Mouse (Mus musculus): Measurements from ENCODE around the gene Siglecg.
A peak's percentile ranks its signal among the peaks of the same experiment; 100 is the strongest.

The Siglecg gene

DNA sequence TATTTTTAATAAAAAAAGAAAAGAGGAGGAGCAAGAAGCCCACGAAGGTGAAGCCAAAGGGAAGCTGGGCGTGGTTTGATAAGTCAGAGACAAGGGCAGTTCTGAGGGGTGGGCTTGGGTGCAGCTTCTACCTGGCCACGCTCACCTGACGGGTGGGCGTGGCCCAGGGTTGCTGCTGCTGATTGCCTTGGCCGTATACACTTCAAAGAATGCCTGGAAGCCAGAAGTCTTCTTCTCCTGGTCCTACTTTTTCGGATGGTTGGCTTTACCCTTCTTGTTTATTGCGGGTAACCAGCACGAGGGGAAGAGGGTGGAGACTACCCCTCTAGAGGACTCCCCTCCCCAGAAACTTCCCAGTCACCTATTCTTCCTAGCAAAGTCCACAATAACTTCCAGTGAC, 34.7 kb downstream of the Siglecg start:
- no peak for DNase-seq (ENCODE audit: low spot score)

- DNase-seq (ENCODE audit: low spot score), result peak; percentile 76
These were observed 35.3 kb downstream of the Siglecg start for GRCm38 (mm10) chr7:43443126-43443916.

- DNase-seq (ENCODE audit: low spot score), result peak; percentile 97
These were observed 35.9 kb downstream of the Siglecg start, which contains the start of the genes Etfb and Gm45233 for GRCm38 (mm10) chr7:43443917-43444293. Etfb (plus strand) TSS chr7:43444083. Gm45233 (plus strand) TSS chr7:43444128.

DNA sequence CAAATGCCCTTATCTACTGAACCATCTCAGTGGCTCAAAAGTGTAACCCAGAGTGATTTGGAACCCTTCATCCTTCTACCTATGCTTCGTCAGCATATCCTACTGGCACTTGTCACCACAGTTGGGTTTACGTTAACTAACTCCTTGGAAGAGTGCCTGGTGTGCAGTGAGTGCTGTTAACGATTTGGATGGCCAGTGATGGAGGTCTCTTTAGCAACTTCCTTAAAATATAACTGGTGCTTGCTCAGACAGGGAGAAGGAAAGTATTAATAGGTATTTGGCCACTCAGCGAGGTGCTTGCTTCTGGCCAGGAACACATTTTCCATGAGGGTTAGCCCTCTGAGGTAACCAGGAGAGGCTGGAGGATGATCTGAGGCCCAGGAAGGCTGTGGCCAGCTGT, 39.8 kb downstream of the Siglecg start:
- DNase-seq (ENCODE audit: low spot score), result no peak

DNA sequence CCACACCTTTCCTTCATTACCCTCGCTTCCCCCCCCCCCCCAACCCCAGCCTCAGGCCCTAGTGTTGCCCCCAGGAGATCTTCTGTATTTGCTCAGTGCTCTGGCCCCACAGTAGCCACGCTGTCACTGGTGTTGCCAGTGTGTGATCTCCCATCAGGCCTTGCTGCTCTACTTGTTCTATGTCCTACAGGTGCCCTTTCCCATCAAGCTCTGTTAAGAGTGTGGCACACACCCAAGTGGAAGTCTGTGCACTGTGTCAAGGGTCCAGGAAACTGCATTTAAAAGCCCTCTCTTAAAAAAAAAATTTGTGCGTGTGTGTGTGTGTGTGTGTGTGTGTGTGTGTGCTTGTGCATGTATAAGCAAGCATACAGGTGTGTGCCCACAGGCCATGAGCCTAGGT, 40.2 kb downstream of the Siglecg start:
- DNase-seq (ENCODE audit: low spot score), result no peak

DNA sequence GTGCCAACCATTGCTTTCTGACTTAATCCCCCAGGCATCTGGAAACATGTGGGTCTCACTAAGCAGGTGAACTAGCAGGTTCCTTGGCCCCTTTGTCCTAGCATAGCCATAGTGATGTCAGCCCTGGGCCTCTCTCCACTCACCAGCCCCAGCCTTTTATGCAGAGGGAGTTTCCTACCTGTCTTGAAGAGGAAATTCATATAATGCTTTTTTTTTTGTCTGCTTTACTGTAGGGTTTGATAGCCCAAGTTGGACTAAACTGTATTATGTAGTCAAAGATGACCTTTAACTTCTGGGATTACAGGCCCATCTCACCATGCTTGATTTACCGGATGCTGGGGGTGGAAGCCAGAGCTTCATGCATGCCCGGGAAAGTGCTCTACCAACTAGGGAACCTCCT, 41.8 kb downstream of the Siglecg start:
- no peak for DNase-seq (ENCODE audit: low spot score)

GRCm38 (mm10) chr7:43451726-43452125, 43.7 kb downstream of the Siglecg start:
- no peak for DNase-seq (ENCODE audit: low spot score)

DNA sequence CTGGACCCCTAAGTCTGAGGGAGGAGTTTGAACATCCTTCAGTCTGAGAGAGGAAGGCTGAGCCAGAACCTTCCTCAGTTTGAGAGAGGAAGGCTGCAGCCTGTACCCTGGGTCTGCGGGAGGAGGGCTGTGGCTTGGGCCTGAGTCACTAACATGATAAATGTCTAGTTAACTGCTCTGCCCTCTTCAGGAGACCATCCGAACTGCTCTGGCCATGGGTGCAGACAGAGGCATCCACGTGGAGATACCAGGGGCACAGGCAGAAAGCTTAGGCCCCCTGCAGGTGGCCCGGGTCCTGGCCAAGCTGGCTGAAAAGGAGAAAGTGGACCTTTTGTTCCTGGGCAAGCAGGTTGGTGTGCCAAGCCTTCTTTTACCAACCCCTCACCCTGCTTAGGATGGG, 44.6 kb downstream of the Siglecg start:
- DNase-seq (ENCODE audit: low spot score), result peak; percentile 18

DNA sequence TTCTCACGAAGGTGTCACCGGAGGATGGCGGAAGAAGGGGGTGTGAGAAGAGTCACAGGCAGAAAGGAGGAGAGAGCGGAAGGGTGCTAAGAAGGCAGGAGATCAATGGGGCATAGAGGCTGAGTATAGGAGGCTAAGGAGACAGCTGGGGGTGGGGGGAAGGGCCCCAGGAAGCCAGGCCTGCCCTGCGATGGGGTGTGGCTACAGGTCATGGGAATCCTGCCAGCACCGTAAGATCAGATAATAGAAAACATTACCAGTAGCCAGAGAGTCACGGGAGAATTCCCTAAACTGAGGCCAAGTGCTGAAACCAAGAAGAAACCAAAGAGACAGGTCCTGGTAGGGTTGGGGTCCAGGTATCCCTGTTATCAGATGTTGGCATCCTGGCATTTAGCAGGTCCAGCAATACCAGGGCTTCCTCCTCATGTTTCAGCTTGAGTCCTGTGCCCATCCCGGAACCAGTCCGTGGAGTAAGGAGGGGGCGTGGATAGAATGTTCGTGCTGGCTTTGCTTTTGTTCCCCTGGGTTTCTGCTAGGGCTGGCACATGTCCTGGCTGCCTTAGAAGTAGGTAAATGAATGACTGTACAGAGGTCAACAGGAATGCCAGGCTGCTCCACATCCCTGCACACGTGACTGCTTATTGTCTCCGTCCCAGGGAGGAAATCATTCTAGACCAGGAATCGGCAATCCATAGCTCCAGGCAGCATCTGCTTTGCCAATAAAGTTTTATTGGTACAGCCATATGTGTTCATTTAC, 45.8 kb downstream of the Siglecg start:
- DNase-seq (ENCODE audit: low spot score), result no peak

- DNase-seq (ENCODE audit: low spot score), result no peak
These were observed 46.4 kb downstream of the Siglecg start for GRCm38 (mm10) chr7:43454371-43454770.

DNA sequence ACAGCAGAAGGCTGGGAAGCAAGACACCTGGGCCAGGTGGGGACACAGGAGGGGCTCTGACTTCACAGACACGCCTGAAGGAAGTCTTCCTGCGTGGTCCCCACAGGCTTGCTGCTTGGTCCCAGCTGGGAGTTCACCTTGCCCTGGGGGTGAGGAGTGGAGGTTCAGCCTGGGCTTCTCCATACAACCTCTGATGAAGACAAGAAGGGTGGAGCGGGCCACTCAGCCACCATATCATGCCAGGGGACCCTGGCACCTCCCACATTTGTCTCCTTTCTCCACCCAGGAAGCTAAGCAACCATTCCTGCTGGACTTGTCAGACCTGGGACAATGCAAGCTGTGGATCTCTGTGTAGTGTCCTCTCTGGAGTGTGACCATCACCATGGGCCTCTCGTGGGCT, 54.8 kb downstream of the Siglecg start, which contains the start of gene Vsig10l:
Gene Vsig10l (plus strand): TSS at position 301 of the 400 bp plus-strand sequence.
- DNase-seq (ENCODE audit: low spot score), result no peak

DNA sequence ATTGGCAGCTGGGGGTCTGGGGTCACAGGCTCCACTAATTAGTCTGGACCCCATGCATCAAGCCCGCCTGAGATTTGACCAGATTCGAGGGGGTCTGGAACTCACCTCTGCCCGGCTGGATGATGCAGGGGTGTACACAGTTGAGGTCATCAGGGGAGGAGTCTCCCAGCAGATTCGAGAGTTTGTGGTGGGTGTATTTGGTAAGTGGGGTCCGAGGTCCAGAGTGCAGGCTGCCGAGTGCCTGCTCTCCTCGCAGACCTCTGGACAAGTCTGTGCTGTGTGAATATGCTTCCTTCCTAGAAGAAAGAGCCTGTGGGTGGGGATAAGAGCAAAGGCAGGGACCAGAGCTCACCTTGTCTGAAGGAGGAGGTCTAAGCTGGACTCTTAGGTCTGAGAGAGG, 56.0 kb downstream of the Siglecg start:
- no peak for DNase-seq (ENCODE audit: low spot score)

GRCm38 (mm10) chr7:43464864-43465343, 56.9 kb downstream of the Siglecg start:
- DNase-seq (ENCODE audit: low spot score), result peak; percentile 58

GRCm38 (mm10) chr7:43465344-43466098, 57.5 kb downstream of the Siglecg start:
- DNase-seq (ENCODE audit: low spot score), result peak; percentile 94

DNA sequence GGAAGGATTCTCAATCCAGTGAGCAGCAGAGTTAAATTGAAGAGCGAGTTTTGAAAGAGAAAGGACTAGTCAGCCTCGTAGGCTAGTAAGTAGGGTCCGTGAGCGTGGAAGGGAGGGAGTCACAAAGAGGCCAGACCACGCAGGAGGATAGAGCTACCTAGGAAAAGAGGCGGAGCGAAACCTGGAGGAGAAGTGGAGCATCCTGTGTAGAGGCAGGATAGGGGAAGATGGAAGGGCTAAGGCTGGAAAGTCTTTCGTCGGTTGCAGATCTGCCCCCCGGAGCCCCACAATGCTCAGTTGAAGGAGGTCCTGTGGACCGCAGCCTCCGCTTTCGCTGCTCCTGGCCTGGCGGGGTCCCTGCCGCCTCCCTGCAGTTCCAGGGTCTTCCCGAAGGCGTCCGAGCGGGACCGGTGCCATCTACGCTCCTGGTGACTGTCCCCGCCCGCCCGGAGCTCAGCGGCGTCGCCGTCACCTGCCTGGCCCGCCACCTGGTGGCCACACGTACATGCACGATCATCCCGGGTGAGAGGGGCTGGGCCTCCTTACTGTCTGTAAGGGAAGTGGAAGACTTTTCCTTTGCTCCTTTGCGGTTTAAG, 58.2 kb downstream of the Siglecg start:
- DNase-seq (ENCODE audit: low spot score), result peak; percentile 89
